Mouse (Mus musculus) embryonic stem cell, embryonic (primary cell): ENCODE measurements at regions not wholly inside any gene's neighbourhood (a gene's known extent, or its start where the extent isn't known, plus 50 kb on each side); places are given as distances from the start of the nearest gene placed in this dataset.

ENCODE experiments used
- CTCF ChIA-PET, 4 experiments: fragments of 300-600 bp in 2 of 4; fragments of 350-600 bp in 2 of 4; sonication (Branson Sonifier 250); formaldehyde crosslinking; loops; one replicate each; lab custom pipeline; 2022; ENCODE audit warnings: inconsistent platforms in 2 of 4; lab: Charles Lee
- POLR2A ChIA-PET, 4 experiments: fragments of 300-600 bp in 2 of 4; fragments of 350-600 bp in 2 of 4; sonication (Branson Sonifier 250); formaldehyde crosslinking; loops; one replicate each; lab custom pipeline; 2022; ENCODE audit warnings: antibody characterized with exemption in 4 of 4, inconsistent platforms in 1 of 4; lab: Charles Lee

DNA sequence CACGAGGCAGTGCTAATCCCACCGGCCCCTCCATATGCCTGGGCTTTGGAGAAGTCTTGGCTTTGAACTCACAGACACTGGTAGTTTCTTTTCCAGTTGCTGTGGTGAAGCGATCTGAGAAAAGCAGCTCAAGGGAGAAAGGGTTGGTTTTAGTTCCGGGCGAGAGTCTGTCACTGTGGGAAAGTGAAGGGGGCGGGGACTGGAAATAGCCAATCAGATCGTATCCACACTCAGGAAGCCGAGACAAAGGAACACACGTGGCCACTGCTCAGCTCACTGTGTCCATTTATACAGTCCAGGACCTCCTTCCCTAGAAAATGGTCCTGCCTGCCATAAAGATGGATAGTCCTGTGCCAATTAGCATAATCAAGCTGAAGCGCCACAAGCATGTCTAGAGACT lies 57.2 kb upstream of the Tgfbr2 start:
- ChIA-PET CTCF (interaction anchor here in 2 of 4 experiments (0.5 to 0.7 kb wide), 3 partner anchors 8 to 444 kb away, joined by 3 to 4 read pairs (median 4); no protein-coding TSS in a partner anchor), POLR2A (no interaction called here)

DNA sequence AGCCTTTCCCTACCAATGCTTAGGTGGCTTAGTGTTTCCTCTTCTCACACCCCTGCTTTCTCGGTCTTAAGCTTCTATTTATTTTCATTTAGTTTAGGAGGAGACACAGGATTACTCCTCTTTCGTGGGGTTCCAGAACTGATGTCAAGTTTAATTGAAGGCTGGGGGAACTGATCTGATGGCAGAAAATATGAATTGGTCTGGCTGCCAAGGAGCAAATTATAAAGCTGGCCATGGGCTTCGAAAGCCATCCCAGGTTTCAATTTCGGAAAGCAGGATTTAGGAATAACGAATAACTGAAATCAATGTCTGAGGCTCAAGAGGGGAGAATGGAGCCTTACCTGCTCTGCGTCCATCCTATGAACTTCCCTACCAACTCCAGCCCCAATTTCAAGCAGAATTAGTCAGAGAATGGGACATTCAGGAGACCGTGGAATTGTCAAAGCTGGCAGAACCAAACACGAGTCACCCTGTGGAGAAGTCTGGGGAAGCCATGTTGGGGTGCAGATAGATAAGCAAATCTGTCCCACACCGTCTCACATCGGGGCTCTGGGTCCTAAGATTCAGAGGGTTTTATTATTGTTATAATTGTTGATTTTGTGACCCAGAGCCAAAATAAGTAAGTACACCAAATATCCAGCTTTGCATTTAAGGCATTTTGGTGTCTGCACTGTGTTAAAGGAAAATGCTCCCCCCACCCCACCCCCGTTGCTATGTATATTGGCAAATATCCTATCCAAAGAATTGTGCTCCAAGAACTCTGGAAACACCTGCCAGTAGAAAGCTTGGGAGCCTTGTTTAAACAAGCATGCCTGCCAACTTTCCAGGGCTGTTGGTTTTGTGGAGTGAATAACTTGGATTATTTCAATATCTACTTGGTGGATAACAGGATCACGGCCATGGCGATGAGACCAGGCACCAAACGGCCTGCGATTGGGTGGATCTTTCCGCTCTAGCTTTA lies 56.5 kb upstream of the Tgfbr2 start:
- ChIA-PET CTCF (interaction anchor here in 3 of 4 experiments (0.6 to 0.7 kb wide), 3 partner anchors 12 to 443 kb away, joined by 3 to 5 read pairs (median 4); no protein-coding TSS in a partner anchor), POLR2A (interaction anchor here in 1 of 4 experiments (0.7 kb wide), 1 partner anchor 24 kb away, joined by 4 read pairs; no protein-coding TSS in a partner anchor)

DNA sequence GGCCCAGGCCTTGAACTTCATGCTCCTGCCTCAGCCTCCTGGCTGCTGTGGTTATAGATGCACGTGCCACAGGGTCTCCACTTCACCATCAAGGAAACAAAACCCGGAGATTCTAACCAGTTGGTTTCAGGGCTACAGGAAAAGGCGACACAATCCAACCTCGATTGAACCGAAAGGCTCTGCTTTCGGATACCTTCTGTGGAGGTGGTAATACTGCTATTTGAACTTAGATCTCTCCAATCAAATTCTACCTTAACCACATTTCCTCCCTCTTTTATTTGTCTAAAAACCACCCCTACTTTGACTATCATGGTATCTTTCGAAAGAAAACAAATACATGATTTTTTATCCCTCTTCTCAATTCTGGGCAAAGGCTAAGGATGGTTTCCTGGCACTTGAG lies 55.2 kb upstream of the Tgfbr2 start:
- CTCF ChIA-PET: no interaction called here
- POLR2A ChIA-PET: interaction anchor here in 1 of 4 experiments (0.6 kb wide), 1 partner anchor 10 kb away, joined by 4 read pairs; no protein-coding TSS in a partner anchor

DNA sequence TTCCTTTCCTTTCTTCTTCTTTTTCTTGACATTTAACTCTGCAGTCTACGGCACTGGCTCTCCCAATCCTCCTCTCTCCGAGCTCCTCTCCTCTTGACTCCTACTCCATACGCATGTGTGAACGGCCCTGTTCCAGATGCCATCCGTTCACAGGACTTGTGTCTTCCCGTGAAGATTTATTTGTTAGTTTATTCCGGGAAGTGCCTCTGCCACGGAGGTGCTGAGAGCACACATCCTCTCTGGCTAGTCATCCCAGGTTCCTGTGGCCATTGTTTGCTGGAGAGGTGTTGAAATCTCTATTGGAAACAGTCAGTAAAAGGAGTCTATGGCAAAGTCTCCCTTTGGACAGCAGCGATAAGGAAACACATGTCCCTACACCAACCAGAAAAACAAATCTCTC lies 53.3 kb upstream of the Tgfbr2 start:
- CTCF ChIA-PET: no interaction called here
- POLR2A ChIA-PET: interaction anchor here in 1 of 4 experiments (1.4 kb wide), 1 partner anchor 14 kb away, joined by 3 read pairs; no protein-coding TSS in a partner anchor

DNA sequence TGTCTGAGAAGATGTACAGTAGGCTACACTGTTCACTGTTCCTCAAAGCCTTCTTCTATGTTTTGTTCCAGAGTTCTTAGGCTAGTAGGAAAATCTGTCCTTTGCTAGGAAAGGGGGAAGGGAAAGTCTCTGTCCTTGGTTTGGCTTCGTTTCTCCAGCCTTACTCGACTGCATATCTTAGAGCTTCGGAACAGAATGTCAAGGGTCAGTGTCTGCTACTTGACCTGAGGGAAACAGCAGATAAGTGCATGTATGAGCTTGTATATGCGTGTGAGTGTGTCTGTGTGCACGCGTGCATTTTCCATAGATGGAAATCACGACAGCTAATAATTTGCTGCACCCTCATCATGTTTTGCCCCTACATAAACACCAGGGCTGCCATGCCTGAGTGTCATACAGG lies 52.6 kb upstream of the Tgfbr2 start:
- ChIA-PET CTCF (no interaction called here), POLR2A (interaction anchor here in 1 of 4 experiments (1.4 kb wide), 1 partner anchor 13 kb away, joined by 3 read pairs; no protein-coding TSS in a partner anchor)
